Mouse (Mus musculus) heart, postnatal 10 days (tissue): ENCODE measurements around the gene Tmprss6. TPM values are rescaled to one million over a fixed set of nuclear protein-coding genes. Genes with fewer than 3 reads are reported as not detected.
A peak's percentile ranks its signal among the peaks of the same experiment; 100 is the strongest.

Experiments
- DNase-seq, 2 experiments: peaks; one replicate each; pipeline ENCODE4 v3.0.0; 2021
- intact Hi-C: fragments of 180-260 bp; cut with DNase I; formaldehyde crosslinking; loops from one replicate; pipeline ENCODE4 v1.15.1; 2025
- total RNA-seq, 2 experiments: library from RNA; stranded (reverse); gene quantifications; 2 replicates each; pipeline ENCODE4 v1.2.3; 2021

Gene Tmprss6
- total RNA-seq, 2 experiments from 2014 or later, result 0.10 to 0.45 TPM

DNA sequence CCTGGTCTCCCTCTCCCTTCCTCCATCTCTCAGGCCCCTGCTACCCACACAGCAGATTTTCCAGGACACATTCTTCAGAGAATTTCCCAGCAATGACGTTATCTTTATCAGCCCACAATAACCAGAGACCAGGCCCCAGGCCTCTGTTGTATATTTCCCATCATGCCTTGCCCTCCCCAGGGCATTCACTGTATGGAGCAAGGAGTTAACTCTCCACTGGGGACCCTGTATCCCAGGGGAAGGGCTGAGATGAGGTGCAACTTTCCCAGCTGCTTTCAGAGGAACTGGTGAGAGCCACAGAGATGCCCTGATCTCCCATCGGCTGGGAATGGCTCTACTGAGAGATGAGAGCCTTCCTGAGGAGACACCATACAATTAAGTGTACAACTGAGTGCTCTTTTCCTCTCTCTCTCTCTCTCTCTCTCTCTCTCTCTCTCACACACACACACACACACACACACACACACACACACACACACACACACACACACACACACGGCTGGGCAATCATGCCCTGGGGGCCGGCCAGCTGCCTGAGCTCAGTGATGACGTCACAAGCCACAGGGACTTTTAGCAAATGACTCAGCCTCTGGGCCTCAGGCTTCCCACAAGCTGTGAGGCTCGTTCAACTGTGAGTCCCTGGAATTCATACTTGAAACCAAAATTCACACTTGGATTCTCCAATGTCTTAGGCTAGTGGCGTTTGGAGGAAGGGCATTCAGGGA, 18.6 kb downstream of the Tmprss6 start:
- peak; percentile 74 to 81 for DNase-seq

DNA sequence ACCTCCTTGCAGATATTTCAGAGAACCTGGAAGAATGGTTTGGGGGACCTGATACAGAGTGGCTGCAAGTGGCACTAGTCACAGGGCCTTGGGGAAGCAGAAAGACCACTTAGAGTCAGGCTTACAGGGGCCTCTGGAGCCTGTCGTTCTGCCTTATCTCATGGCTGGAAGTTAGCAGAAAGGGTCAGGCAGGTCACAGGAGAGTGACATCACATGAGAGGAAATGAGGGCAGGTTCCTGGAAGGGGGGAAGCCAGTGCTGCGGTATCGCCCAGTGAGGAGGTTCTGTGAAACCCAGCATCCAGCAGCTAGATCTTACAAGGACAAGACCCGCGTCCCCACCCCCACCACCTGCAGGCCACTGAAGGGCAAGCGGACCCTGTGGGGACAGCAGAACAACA, 19.3 kb downstream of the Tmprss6 start:
- intact Hi-C loops, result loop anchor here (2.0 kb wide), 1 partner anchor 64 kb away; no protein-coding TSS in a partner anchor
- DNase-seq, result no peak

More for the DNA sequence above, 18.6 kb downstream of the Tmprss6 start:
- intact Hi-C loops, result loop anchor here (2.0 kb wide), 1 partner anchor 63 kb away; no protein-coding TSS in a partner anchor

DNA sequence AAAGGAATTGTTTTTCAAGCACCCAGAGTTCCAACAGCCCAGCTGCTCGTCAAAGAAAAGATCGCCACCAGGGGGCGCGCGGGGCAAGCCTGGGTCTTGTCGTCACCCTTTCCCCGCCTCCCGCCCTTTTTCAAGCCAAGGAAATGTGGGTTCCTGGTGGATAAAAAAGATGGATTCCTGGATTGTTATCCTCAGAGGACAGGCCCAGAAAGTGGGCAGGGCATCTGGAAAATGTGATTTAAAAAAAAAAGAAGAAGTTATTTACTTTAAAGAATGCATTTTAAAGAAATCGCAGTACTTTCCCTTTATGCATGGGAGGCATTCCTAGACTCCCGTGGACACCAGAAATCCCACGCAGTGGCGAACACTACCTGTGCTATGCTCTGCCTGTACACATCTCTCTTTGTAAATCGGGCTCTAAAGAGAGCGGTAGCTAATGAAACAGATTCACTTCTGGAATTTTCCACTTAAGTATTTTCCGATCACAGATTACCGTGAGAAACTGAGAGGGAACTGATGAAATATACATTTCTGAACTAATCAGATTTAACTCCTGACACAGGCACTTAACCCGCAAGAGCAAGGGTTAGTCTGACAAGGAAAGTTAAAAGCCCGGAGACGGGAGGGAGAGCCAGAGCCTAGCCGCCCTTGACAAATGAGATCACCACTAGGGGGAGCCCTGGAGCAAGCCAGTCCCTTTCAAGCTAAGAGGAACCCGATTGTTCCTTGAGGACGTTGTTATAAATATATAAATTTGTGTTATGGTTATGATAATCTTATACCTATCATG, 20.5 kb downstream of the Tmprss6 start:
- intact Hi-C loops, result loop anchor here (1.0 to 2.0 kb wide), 4 partner anchors 65 to 135 kb away; no protein-coding TSS in a partner anchor
- DNase-seq, result peak; percentile 96 to 99

DNA sequence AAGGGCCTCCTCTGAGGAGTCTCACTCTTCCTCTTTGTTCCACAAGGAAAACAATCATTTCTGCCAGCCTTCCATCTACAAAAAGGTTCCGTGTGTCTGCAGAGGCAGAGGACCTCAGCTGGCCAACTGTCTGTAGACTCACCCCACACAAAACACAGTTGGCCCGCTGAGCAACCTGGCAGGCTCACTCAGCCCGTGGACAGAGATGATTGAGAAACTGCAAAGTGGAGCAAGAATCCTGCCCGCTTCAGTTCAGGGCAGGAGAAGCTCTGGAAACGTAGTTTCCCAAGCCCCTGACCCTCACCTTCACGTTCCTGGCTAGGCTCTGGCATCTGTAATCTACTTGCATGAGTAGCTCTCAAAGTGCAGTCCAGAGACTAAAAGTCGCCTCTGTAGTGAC, 21.3 kb downstream of the Tmprss6 start:
- no peak for DNase-seq
- intact Hi-C loops, result loop anchor here (1.0 to 2.0 kb wide), 3 partner anchors 85 to 136 kb away; no protein-coding TSS in a partner anchor

DNA sequence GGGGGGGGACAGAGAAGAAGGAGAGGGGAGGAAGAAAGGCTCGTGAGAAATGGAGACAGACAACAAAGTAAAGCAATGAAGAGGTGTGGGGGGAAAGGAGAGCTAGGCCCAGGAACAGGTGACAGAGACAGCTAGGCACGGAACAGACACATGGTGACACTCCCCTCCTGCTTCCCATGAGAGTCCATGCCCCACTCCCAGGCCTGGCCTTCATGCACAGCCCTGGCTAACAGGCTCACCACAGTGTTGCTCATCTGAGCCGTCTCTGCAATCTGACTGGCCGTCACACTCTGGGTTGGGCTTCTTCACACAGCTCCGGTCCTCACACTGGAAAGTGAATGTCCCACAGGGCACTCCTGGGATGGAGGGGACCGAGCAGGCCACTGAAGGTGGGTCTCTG, 24.6 kb downstream of the Tmprss6 start:
- intact Hi-C loops, result no loop called here

DNA sequence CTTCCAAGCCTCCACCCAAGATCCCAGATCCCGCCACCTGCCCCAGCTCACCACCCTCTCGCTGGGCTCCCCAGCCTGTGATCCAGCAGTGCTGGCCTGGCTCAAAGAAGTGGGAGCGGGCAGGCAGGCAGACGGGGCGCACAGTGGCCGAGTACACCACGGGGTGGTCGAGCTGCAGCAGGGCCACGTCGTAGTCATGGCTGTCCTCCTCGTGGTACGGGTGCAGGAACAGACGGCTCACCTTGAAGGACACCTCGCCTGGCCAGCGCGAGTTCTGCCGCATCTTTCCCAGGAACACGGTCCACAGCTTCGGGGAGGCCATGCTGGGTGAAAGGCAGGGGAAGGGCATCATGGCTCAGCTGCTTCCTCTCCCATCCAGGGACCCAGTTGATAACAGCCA, 26.2 kb downstream of the Tmprss6 start:
- no peak for DNase-seq
- intact Hi-C loops, result no loop called here

More for the DNA sequence above, 24.6 kb downstream of the Tmprss6 start:
- no peak for DNase-seq

DNA sequence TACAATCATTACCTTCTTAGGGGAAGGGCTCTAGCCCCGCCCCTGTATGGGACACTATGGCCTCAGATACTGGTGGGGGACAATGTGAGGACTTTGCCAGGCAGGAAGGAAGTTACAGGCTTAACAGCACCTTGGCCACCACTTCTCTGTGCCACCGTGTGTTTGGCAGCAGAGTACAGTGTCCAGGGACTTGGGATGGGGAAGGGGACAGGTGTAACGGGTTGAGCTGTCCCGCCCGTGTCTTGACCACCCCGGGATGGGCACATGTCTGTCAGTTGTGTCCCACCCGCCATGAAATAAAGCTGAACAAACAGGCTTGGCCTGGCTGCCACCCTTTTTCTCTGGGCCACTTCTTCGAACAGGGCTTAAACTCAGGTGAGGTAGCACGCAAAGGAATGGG, 29.5 kb downstream of the Tmprss6 start:
- no peak for DNase-seq
- intact Hi-C loops, result no loop called here

DNA sequence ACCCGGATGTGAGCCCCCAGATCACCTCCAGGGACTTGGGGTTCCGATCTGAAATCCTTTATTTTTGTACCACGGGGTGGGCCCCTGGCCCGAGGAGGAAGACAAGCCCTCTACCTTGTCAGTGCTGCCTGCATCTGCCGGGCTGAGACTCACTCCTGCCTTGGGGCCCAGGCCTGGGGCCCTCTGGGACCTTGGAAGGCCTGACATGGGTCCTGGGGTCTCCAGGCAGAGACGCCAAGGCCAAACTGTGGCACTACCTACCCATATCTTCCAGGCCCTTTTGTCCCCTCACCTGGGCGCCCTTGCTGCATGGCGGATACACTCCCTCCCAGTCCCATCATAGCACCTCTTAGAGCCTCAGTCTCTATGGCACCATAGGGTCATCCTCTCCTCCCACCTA, 29.9 kb downstream of the Tmprss6 start:
- no peak for DNase-seq
- intact Hi-C loops, result no loop called here

DNA sequence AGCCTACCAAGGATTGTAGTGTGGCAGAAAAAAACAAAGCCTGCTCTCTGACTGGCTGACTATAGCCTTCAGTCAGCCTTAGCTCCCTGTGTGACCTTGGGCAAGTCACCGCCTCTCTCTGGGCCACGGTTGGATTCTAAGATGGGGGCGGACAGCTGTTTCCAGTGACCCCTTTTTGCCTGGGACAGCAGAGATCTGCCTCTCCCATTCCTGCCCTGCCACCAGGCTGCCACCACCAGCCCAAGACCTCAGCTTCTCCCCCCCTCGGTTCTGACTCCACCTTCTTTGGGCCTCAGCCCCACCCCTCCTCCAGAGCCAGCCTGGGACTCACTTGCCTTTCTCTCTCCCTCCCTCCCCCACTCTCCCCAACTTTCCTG, 30.4 kb downstream of the Tmprss6 start:
- intact Hi-C loops, result no loop called here
- no peak for DNase-seq

DNA sequence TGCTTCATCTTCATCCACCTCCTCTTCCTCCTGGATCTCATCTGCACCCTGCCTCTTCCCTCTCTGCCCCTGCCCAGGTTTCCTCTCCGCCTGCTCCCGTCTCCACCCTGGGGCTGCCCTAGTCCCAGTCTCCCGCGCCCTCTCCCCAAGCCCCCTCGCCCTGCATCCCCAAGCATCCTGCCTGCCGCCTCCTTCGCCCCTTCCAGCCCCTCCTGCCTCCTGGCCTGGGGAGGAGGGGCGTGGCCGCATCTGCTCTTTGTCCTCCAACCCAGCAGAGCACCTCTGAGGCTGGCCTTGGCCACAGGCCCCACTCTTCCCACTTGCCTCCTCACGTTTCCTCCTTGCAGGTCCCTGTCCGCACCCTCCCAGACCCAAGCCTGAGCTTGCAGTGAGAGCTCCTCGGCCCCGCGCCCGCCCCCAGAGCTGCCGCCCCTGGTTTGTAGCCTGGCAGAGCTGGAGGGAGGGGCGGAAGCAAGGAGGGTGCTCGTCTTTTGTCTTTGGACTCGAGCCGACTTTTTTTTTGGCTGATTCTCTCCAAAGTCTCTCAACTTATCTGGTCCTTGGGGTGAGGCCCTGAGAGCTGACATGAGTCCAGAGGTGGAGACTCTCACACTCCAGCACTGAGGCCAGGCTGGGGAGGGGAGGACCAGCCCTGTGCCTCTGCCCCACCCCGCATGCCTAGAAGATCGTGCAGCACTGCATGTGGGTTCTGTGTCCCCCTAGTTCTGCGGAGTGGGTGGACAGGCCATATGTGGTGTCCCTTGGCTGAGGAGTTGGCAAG, 31.0 kb downstream of the Tmprss6 start:
- intact Hi-C loops, result no loop called here
- DNase-seq, result peak; percentile 81 to 82

DNA sequence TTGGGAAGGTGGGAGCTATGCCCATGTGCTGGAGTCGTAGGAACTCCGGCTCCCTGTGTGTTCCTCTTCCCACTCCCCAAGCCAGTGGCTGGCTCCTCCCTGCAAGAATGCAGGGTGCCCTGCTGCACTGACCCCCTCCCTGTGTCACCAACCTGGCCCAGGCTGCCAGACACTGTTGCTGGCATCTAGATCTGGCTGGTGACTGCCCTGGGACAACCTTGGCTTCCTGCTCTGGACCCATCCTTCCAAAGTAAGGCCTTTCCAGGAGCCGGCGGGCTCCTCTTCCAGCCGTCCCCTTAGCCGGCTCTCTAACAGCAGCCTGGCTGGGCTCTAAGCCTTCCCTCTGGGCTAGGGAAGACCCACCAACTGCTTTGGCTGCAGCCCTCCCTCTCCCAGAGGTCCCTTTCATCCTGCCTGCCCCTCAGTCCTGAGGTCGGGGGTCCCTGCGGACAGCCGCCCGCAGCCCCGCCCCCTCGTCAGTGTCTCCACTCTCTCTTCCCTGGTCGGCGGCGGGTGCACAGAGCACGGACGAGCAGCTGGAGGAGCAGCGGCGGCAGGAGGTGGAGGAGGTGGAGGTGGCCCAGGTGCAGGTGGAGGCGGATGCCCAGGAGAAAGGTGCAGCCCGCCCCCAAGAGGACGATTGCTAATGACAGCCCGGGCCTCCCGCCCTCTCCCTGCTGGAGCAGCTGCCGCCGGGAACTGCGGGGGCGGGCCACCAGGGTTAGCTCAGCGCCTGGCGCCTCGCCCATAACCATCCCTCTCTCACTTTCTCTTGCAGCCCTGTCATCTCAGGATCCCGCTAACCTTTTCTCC, 31.8 kb downstream of the Tmprss6 start:
- intact Hi-C loops, result no loop called here
- DNase-seq, result peak; percentile 91

DNA sequence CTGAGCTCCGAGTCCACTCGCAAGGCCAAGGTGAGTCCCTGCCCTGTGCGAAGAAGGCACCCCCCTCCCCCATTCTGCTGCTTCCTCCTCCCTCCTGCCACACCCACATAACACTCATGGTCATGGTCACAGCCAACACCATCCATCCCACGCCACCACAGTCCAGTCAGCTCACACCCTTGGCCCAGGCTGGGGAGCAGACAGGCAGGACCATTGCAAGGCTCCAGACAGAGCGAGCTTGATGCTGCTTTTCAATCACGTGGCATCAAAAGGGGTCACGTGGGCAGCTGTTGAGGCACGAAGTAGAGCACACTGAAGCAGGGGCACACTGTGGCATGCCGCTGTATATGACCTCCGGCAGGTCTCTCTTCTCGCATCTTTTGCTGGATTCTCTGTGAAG, 32.8 kb downstream of the Tmprss6 start:
- no peak for DNase-seq
- intact Hi-C loops, result no loop called here

DNA sequence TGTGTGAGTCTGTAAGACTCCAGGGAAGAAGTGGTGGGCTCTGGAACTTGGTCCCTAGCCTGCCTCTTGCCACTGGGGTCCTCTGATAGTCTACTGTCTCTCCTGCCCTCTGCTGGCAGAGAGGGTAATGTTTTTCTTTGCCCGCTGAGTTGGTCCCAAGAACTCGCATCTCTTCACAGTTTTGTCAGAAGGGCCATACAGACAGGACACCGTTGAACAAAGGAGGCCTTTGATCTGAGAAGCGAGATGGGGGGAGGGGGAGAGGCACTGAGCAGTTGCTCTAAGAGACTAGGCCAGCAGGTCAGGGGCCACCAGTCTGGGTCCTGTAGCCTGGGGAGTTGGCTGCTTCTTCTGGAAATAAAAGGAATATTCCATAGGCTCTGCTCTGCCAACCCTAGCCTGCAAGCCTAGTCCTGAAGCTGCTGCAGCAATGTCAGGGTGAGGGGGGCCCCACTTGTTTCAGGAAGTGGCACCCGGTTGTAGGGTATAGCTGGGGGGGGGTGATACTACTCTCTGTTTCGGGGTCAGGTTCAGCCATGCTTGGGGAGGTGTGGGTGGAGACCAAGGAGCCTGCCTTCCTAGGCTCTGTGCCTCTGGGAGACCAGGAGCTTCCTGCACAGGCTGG, 33.4 kb downstream of the Tmprss6 start:
- intact Hi-C loops, result loop anchor here (5.0 kb wide), 1 partner anchor 178 kb away; no protein-coding TSS in a partner anchor
- DNase-seq, result peak; percentile 47 to 63

DNA sequence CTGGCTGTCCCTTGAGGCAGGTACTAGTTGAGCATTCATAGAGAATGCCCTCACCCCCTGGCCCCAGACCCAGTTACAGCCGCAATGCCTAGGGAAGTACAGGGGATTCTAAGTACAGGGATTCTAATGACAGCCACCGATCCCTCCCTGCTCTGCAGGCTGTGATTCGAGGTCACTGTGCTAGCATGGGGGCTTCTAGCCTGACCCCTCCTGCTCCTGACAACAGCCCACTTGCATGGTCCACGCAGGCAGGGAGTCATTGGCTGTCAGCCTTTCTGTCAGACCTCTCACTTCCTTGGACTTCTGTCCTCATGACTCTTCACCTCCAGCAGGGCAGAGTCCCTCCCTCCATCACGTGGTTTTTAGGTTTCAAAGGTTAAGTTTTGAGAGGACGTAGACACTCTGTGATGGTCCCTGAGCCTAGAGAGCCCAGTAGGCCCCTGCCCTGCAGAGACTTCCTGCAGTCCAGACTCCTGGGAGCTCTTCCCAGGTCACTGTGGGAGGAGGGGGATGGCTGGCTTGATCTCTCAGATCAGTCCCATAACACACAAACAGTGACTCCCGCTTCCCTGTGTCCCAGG, 36.8 kb downstream of the Tmprss6 start:
- no peak for DNase-seq
- intact Hi-C loops, result loop anchor here (5.0 kb wide), 1 partner anchor 174 kb away; no protein-coding TSS in a partner anchor

DNA sequence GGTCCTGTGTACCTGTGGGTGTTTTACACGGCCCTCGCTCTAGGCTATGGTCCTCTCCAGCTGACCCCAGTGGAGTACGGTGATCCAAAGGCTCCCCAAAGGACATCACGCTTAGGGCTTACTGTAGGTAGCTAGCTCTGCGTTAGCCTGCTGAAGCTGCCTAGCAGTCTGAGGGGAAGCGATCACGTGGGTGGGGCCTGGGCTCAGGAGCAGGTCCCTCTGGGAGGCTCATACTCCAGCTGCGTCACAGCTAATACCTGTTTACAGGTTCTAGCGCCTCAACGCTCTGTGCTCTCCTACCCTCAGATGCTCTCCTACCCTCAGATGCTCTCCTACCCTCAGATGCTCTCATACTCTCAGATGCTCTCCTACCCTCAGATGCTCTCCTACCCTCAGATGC, 37.6 kb downstream of the Tmprss6 start:
- DNase-seq, result no peak
- intact Hi-C loops, result loop anchor here (5.0 kb wide), 1 partner anchor 174 kb away; no protein-coding TSS in a partner anchor

DNA sequence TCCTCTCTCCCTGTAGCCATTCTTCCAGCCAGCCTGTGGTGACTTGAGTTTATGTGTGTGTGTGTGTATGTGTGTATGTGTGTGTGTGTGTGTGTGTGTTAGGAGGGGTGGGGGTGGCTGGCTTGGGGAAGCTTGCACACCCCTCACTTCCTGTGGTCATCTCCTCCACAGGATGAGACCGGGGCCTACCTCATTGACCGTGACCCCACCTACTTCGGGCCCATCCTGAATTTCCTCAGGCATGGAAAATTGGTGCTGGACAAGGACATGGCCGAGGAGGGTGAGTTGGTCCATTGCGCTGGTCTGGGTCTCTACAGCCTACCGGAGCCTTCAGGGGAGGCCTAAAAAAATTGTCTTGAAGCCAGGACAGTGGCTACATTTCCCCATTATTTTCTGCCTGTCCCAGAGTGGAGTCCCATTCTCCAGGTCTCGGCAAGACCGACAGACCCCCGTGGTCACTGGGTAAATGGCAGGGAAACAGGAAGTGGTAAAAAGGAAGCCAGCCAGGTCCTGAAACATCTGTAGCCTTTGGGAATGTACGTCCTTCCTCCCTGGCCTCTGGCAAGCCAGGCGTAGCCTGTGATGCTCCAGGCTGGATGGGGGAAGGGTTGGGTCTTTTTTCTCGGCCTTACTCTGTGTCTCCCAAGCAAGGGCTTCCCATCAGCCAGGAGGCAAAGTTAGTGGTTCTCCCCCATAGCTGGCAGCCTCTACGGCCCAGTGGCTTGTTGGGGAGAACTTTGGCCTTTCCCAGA, 38.4 kb downstream of the Tmprss6 start:
- intact Hi-C loops, result loop anchor here (2.0 to 5.0 kb wide), 2 partner anchors 23 to 173 kb away; partner anchors contain the start of gene Mpst
- DNase-seq, result peak; percentile 47 to 57

DNA sequence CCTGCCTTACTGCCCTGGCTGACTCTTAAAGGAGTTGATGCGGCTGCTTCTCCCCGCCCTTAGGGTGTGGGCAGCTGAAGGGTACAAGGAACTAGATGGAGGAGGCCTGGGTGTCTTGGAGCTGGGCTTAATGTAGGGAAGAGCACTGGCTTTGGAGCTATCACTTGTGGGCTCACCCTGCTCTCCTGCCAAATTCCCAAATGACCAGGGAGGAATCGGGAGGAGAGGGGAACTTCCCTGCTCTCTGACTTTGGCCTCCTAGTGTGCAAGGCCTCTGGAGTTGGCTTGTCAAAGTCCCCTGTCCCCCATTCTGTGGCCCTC, 39.3 kb downstream of the Tmprss6 start:
- intact Hi-C loops, result loop anchor here (2.0 kb wide), 1 partner anchor 22 kb away; the partner anchor contains the start of gene Mpst
- no peak for DNase-seq

DNA sequence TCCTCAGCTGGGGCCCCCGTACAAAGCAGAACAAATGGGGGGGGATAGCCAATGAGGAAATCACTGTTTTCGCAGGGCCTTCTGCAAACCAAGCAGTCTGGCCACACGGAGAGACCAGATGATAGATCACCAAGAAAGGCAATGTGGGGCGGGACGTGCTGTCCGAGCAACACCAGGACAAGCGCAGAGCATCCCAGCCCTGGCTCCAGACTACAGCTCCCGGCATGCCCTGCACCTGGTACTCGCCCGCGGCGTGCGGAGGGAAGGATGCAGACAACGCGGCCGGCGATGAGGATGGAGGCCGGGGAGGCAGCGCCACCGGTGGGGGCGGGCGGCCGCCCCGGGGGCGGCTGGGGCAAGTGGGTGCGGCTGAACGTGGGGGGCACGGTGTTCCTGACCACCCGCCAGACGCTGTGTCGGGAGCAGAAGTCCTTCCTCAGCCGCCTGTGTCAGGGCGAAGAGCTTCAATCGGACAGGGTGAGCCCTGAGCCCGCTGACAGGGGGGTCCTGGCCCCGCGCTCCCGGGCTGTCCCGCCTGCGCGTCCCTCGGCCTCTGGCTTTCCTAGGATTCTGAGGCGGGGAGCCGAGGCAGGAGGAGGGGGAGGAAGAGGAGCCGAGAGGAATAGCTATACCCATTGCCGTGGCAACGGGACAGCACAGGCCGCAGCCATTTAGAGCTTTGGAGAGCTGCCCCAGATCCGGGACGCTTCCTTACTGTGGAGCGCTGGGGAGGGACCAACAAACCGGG, 39.9 kb downstream of the Tmprss6 start, which contains the start of gene Kctd17:
Gene Kctd17, plus strand, starts transcription at position 174 of the 748 bp plus-strand sequence.
- peak; percentile 80 to 83 for DNase-seq
- intact Hi-C loops, result loop anchor here (2.0 kb wide), 1 partner anchor 22 kb away; the partner anchor contains the start of gene Mpst
